Mouse (Mus musculus): ENCODE results near the gene Arsa. TPM values are rescaled to one million over a fixed set of nuclear protein-coding genes. Genes with fewer than 3 reads are reported as not detected.

The Arsa gene
- total RNA-seq (2021): 1 to 10 TPM; 3.0 to 4.6 TPM
- long read RNA-seq, experiment 1, partial matches to known transcripts: 2 of 2 reads
- long read RNA-seq, experiment 1, other reads (novel, unspliced or antisense): 0 of 2 reads
- long read RNA-seq, experiment 2, partial matches to known transcripts: 1 of 1 reads
- long read RNA-seq, experiment 2, other reads (novel, unspliced or antisense): 0 of 1 reads

- peak; percentile 33 for DNase-seq
- intact Hi-C loops (cut with DNase I): no loop called here
- Histone ChIP-seq H3K27ac (peak within 1 kb of the TSS; percentile 90), H3K4me3 (peak within 1 kb of the TSS; percentile 73)
- no peak for TF ChIP-seq CTCF (IDR thresholded peaks at IDR 0.05)
Measured at GRCm38 (mm10) chr15:89477091-89477491, at the start of gene Arsa. Gene Arsa, minus strand, starts transcription at chr15:89477425.

GRCm38 (mm10) chr15:89526776-89527325 lies 49.6 kb upstream of the Arsa start:
- no peak for TF ChIP-seq CTCF (IDR thresholded peaks at IDR 0.05)
- Histone ChIP-seq H3K4me3 (no peak overlapping the region), H3K27ac (no peak overlapping the region)
- intact Hi-C loops (cut with DNase I): no loop called here
- DNase-seq: no peak

- TF ChIP-seq CTCF (IDR thresholded peaks at IDR 0.05): no peak
Measured at GRCm38 (mm10) chr15:89525896-89526295, 48.7 kb upstream of the Arsa start.

GRCm38 (mm10) chr15:89525464-89525863 lies 48.2 kb upstream of the Arsa start:
- TF ChIP-seq CTCF (IDR thresholded peaks at IDR 0.05): no peak
- DNase-seq: no peak
- intact Hi-C loops (cut with DNase I): no loop called here

More at GRCm38 (mm10) chr15:89525896-89526295, 48.7 kb upstream of the Arsa start:
- DNase-seq: no peak
- Histone ChIP-seq H3K27ac (no peak overlapping the region), H3K4me3 (no peak overlapping the region)
- intact Hi-C loops (cut with DNase I): no loop called here

GRCm38 (mm10) chr15:89524611-89525415 lies 47.6 kb upstream of the Arsa start:
- Histone ChIP-seq H3K27ac (no peak overlapping the region), H3K4me3 (peak overlapping the region; percentile 68)
- intact Hi-C loops (cut with DNase I): no loop called here
- TF ChIP-seq CTCF (IDR thresholded peaks at IDR 0.05): no peak
- DNase-seq: no peak

More at GRCm38 (mm10) chr15:89525464-89525863, 48.2 kb upstream of the Arsa start:
- H3K4me3 ChIP-seq: no peak overlapping the region
- H3K27ac ChIP-seq: no peak overlapping the region

- no peak for DNase-seq
- H3K4me3 ChIP-seq: peak overlapping the region; percentile 68
- intact Hi-C loops (cut with DNase I): no loop called here
- H3K27ac ChIP-seq: no peak overlapping the region
- TF ChIP-seq CTCF (IDR thresholded peaks at IDR 0.05): no peak
Measured at GRCm38 (mm10) chr15:89524001-89524571, 46.9 kb upstream of the Arsa start.

GRCm38 (mm10) chr15:89523283-89523832 lies 46.1 kb upstream of the Arsa start:
- peak overlapping the region; percentile 68 for H3K4me3 ChIP-seq
- DNase-seq: peak; percentile 52
- no peak overlapping the region for H3K27ac ChIP-seq
- no peak for TF ChIP-seq CTCF (IDR thresholded peaks at IDR 0.05)
- intact Hi-C loops (cut with DNase I): no loop called here

GRCm38 (mm10) chr15:89522566-89523282 lies 45.5 kb upstream of the Arsa start:
- DNase-seq: no peak
- no peak overlapping the region for H3K27ac ChIP-seq
- TF ChIP-seq CTCF (IDR thresholded peaks at IDR 0.05): no peak
- intact Hi-C loops (cut with DNase I): no loop called here
- peak overlapping the region; percentile 68; the same call in 1 of the 2 replicates for H3K4me3 ChIP-seq

- no peak overlapping the region for H3K27ac ChIP-seq
- no peak overlapping the region for H3K4me3 ChIP-seq
- DNase-seq: no peak
- TF ChIP-seq CTCF (IDR thresholded peaks at IDR 0.05): no peak
- intact Hi-C loops (cut with DNase I): no loop called here
Measured at GRCm38 (mm10) chr15:89521951-89522350, 44.7 kb upstream of the Arsa start.

- no peak for TF ChIP-seq CTCF (IDR thresholded peaks at IDR 0.05)
- H3K27ac ChIP-seq: no peak overlapping the region
- no peak overlapping the region for H3K4me3 ChIP-seq
- DNase-seq: no peak
- intact Hi-C loops (cut with DNase I): no loop called here
Measured at GRCm38 (mm10) chr15:89512679-89513078, 35.5 kb upstream of the Arsa start.

GRCm38 (mm10) chr15:89507751-89508150 lies 30.5 kb upstream of the Arsa start:
- no peak for DNase-seq

GRCm38 (mm10) chr15:89504838-89505237 lies 27.6 kb upstream of the Arsa start:
- H3K27ac ChIP-seq: no peak overlapping the region
- no peak for DNase-seq
- H3K4me3 ChIP-seq: no peak overlapping the region
- intact Hi-C loops (cut with DNase I): loop anchor here (5.0 kb wide), 1 partner anchor 38 kb away; no protein-coding TSS in a partner anchor
- TF ChIP-seq CTCF (IDR thresholded peaks at IDR 0.05): no peak

More at GRCm38 (mm10) chr15:89507751-89508150, 30.5 kb upstream of the Arsa start:
- Histone ChIP-seq H3K4me3 (no peak overlapping the region), H3K27ac (no peak overlapping the region)
- TF ChIP-seq CTCF (IDR thresholded peaks at IDR 0.05): no peak
- intact Hi-C loops (cut with DNase I): loop anchor here (5.0 kb wide), 1 partner anchor 40 kb away; no protein-coding TSS in a partner anchor

All from gastrocnemius, adult 2 months (tissue).